Mouse (Mus musculus): ENCODE data around the gene Gsn. TPM values are rescaled to one million over a fixed set of nuclear protein-coding genes. Genes with fewer than 3 reads are reported as not detected.

Gene Gsn
- total RNA-seq (2012; rRNA removed) = 78.2 and 165 TPM in 2 replicates

- peak within 1 kb of the TSS; percentile 59 for H3K9ac ChIP-seq (ENCODE audit: insufficient read depth, low read depth, low read length, poor library complexity, severe bottlenecking)
- H3K4me3 ChIP-seq (ENCODE audit: insufficient read depth in 1 of 2, low read depth in 1 of 2, low read length in 2 of 2, poor library complexity in 1 of 2, severe bottlenecking in 1 of 2) = peak within 1 kb of the TSS; percentile 63 to 71
- no peaks in the 10 kb centered on the region for H3K36me3 ChIP-seq (ENCODE audit: control insufficient read depth, insufficient read depth, low read length, poor library complexity, severe bottlenecking)
- in situ Hi-C loops (cut with MboI; ENCODE audit: low sequenced_read_pairs in 2 of 2, unreplicated experiment in 2 of 2) = no loop called here
- no peak for TF ChIP-seq ZC3H11A (IDR thresholded peaks at IDR 0.05; ENCODE audit: borderline replicate concordance, low read depth, low read length)
- no peak for TF ChIP-seq MAFK (IDR thresholded peaks at IDR 0.05; ENCODE audit: insufficient read depth, low read depth, low read length)
- TF ChIP-seq CHD2 (IDR thresholded peaks at IDR 0.05; ENCODE audit: low read depth, low read length) = no peak
- no peak for TF ChIP-seq ZNF384 (IDR thresholded peaks at IDR 0.05; ENCODE audit: low read depth, low read length)
- TF ChIP-seq HCFC1 (IDR thresholded peaks at IDR 0.05; ENCODE audit: borderline replicate concordance, insufficient read depth, low read length) = no peak
- peaks cover 1 to 2% of the 10 kb centered on the region in 2 experiments; a peak in 2 of 4 replicates for H3K4me1 ChIP-seq (ENCODE audit: control insufficient read depth in 2 of 2, insufficient read depth in 2 of 2, low read length in 2 of 2, poor library complexity in 1 of 2)
- peak; percentile 38 for DNase-seq (ENCODE audit: low read depth, low spot score)
- H3K27ac ChIP-seq (ENCODE audit: insufficient read depth, low read depth, low read length, poor library complexity, severe bottlenecking) = no peak within 1 kb of the TSS
- H3K9me3 ChIP-seq (ENCODE audit: control insufficient read depth, insufficient read depth, low read depth, low read length) = no peaks in the 10 kb centered on the region
These were observed at the start of gene Gsn for GRCm38 (mm10) chr2:35255885-35256833. Gsn (plus strand) TSS chr2:35256380.

DNA sequence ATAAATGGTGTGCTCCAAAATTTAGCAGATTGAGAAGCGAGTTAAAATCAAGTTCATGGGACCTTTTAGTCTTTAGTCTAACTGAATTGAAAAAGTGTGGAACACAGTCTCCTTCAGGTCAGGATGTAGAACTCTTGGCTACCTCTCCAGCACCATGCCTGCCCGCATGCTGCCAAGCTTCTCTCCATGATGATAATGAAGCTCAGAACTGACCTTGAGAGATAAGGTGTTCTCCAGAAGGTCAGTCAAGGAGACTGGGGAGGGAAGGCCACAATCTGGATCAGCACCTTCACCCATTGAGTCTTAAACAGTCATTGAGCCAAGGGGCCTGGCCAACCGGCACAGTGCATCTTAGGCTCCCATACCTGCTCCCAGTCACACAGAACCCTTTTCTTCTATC lies 49.4 kb upstream of the Gsn start:
- in situ Hi-C loops (cut with MboI; ENCODE audit: low sequenced_read_pairs in 2 of 2, unreplicated experiment in 2 of 2) = no loop called here
- H3K36me3 ChIP-seq (ENCODE audit: control insufficient read depth, insufficient read depth, low read length, poor library complexity, severe bottlenecking) = no peaks in the 10 kb centered on the region
- H3K9me3 ChIP-seq (ENCODE audit: control insufficient read depth, insufficient read depth, low read depth, low read length) = no peaks in the 10 kb centered on the region
- no peak for TF ChIP-seq ZNF384 (IDR thresholded peaks at IDR 0.05; ENCODE audit: low read depth, low read length)
- TF ChIP-seq CHD2 (IDR thresholded peaks at IDR 0.05; ENCODE audit: low read depth, low read length) = no peak
- no peak for TF ChIP-seq HCFC1 (IDR thresholded peaks at IDR 0.05; ENCODE audit: borderline replicate concordance, insufficient read depth, low read length)
- TF ChIP-seq ZC3H11A (IDR thresholded peaks at IDR 0.05; ENCODE audit: borderline replicate concordance, low read depth, low read length) = no peak
- TF ChIP-seq MAFK (IDR thresholded peaks at IDR 0.05; ENCODE audit: insufficient read depth, low read depth, low read length) = no peak
- DNase-seq (ENCODE audit: low read depth, low spot score) = no peak
- no peaks in the 10 kb centered on the region for H3K4me1 ChIP-seq (ENCODE audit: control insufficient read depth in 2 of 2, insufficient read depth in 2 of 2, low read length in 2 of 2, poor library complexity in 1 of 2)
- H3K27ac ChIP-seq (ENCODE audit: insufficient read depth, low read depth, low read length, poor library complexity, severe bottlenecking) = no peak overlapping the region
- H3K9ac ChIP-seq (ENCODE audit: insufficient read depth, low read depth, low read length, poor library complexity, severe bottlenecking) = no peak overlapping the region
- no peak overlapping the region for H3K4me3 ChIP-seq (ENCODE audit: insufficient read depth in 1 of 2, low read depth in 1 of 2, low read length in 2 of 2, poor library complexity in 1 of 2, severe bottlenecking in 1 of 2)

DNA sequence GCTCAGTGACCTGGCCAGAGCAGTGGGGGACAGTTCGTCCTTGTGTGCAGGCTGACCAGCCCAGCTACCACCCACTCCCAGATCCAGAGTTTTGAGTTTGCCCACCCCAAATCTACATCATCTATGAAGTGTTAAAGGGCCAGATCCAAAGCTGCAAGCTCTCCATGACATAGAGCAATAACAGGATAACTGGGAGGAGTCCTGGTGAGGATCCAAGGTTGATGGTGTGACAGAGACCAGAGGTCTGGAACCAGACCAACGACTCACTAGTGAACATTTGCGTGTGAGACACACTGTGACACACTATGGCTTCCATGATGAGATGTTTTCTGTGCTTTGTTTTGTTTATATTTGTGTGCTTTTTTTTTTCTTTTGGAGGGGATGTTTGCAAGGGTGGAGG lies 48.1 kb upstream of the Gsn start:
- TF ChIP-seq MAFK (IDR thresholded peaks at IDR 0.05; ENCODE audit: insufficient read depth, low read depth, low read length) (no peak), ZNF384 (IDR thresholded peaks at IDR 0.05; ENCODE audit: low read depth, low read length) (no peak), HCFC1 (IDR thresholded peaks at IDR 0.05; ENCODE audit: borderline replicate concordance, insufficient read depth, low read length) (no peak), CHD2 (IDR thresholded peaks at IDR 0.05; ENCODE audit: low read depth, low read length) (no peak), ZC3H11A (IDR thresholded peaks at IDR 0.05; ENCODE audit: borderline replicate concordance, low read depth, low read length) (no peak)
- no peaks in the 10 kb centered on the region for H3K4me1 ChIP-seq (ENCODE audit: control insufficient read depth in 2 of 2, insufficient read depth in 2 of 2, low read length in 2 of 2, poor library complexity in 1 of 2)
- H3K9ac ChIP-seq (ENCODE audit: insufficient read depth, low read depth, low read length, poor library complexity, severe bottlenecking) = no peak overlapping the region
- in situ Hi-C loops (cut with MboI; ENCODE audit: low sequenced_read_pairs in 2 of 2, unreplicated experiment in 2 of 2) = no loop called here
- H3K27ac ChIP-seq (ENCODE audit: insufficient read depth, low read depth, low read length, poor library complexity, severe bottlenecking) = no peak overlapping the region
- DNase-seq (ENCODE audit: low read depth, low spot score) = no peak
- no peaks in the 10 kb centered on the region for H3K36me3 ChIP-seq (ENCODE audit: control insufficient read depth, insufficient read depth, low read length, poor library complexity, severe bottlenecking)
- H3K4me3 ChIP-seq (ENCODE audit: insufficient read depth in 1 of 2, low read depth in 1 of 2, low read length in 2 of 2, poor library complexity in 1 of 2, severe bottlenecking in 1 of 2) = no peak overlapping the region
- no peaks in the 10 kb centered on the region for H3K9me3 ChIP-seq (ENCODE audit: control insufficient read depth, insufficient read depth, low read depth, low read length)

DNA sequence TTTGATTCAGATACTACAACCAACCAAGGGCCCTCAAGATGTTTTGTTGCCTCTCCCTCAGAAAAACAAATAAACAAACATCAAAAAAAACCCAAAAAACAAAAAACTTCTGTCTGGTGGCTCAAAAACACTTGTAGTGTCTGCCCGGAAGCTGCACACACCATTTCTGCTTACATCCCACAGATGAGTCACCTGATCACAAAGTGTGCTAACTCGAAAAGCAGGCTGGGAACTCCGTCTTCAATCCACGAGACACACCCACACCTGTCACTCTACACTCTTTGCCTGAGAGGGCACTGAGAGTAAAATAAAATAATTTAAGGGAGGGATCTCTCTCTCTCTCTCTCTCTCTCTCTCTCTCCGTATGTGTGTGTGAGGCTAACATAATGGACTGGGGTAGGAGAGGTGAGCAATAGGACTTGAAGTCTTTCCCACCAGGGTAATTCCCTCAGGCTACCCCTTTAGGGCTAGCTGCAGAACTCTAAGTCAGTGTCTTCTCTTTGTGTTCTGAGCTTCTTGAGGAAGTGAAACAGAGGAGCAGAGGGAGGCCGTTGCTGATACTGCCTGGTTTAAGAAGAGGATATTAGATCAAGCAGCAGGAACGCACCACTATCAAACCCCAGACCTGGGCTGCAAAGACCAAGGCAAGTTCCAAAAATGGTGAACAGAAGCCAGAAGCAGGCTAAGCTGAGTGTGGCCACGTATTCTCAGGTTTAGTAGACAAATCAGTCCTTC lies 47.1 kb upstream of the Gsn start:
- H3K9me3 ChIP-seq (ENCODE audit: control insufficient read depth, insufficient read depth, low read depth, low read length) = no peaks in the 10 kb centered on the region
- H3K4me1 ChIP-seq (ENCODE audit: control insufficient read depth in 2 of 2, insufficient read depth in 2 of 2, low read length in 2 of 2, poor library complexity in 1 of 2) = no peaks in the 10 kb centered on the region
- no peak overlapping the region for H3K4me3 ChIP-seq (ENCODE audit: insufficient read depth in 1 of 2, low read depth in 1 of 2, low read length in 2 of 2, poor library complexity in 1 of 2, severe bottlenecking in 1 of 2)
- H3K27ac ChIP-seq (ENCODE audit: insufficient read depth, low read depth, low read length, poor library complexity, severe bottlenecking) = no peak overlapping the region
- in situ Hi-C loops (cut with MboI; ENCODE audit: low sequenced_read_pairs in 2 of 2, unreplicated experiment in 2 of 2) = no loop called here
- H3K36me3 ChIP-seq (ENCODE audit: control insufficient read depth, insufficient read depth, low read length, poor library complexity, severe bottlenecking) = no peaks in the 10 kb centered on the region
- no peak for TF ChIP-seq MAFK (IDR thresholded peaks at IDR 0.05; ENCODE audit: insufficient read depth, low read depth, low read length)
- TF ChIP-seq ZNF384 (IDR thresholded peaks at IDR 0.05; ENCODE audit: low read depth, low read length) = no peak
- TF ChIP-seq HCFC1 (IDR thresholded peaks at IDR 0.05; ENCODE audit: borderline replicate concordance, insufficient read depth, low read length) = no peak
- no peak for TF ChIP-seq CHD2 (IDR thresholded peaks at IDR 0.05; ENCODE audit: low read depth, low read length)
- TF ChIP-seq ZC3H11A (IDR thresholded peaks at IDR 0.05; ENCODE audit: borderline replicate concordance, low read depth, low read length) = no peak
- DNase-seq (ENCODE audit: low read depth, low spot score) = no peak
- no peak overlapping the region for H3K9ac ChIP-seq (ENCODE audit: insufficient read depth, low read depth, low read length, poor library complexity, severe bottlenecking)

All from ES-E14 (cell line).